Mouse (Mus musculus): ENCODE measurements around the gene Zyx. TPM values are rescaled to one million over a fixed set of nuclear protein-coding genes. Genes with fewer than 3 reads are reported as not detected.

The Zyx gene
- total and polyA plus RNA-seq, 3 experiments, result 0.86 to 11.4 (median 2.2) TPM

GRCm38 (mm10) chr6:42361041-42361895, 11.8 kb downstream of the Zyx start:
- no peaks in the 10 kb centered on the region for H3K4me1 ChIP-seq (ENCODE audit: control insufficient read depth in 1 of 2, insufficient read depth in 2 of 2)

GRCm38 (mm10) chr6:42362074-42362473, 12.6 kb downstream of the Zyx start:
- Histone ChIP-seq H3K4me2 (ENCODE audit: insufficient read depth, low read depth, poor library complexity, severe bottlenecking) (no peak overlapping the region), H3K4me3 (replicated peaks in 1 of 3; ENCODE audit: low read depth in 2 of 3, low read length in 2 of 3, poor library complexity in 1 of 3) (no peak overlapping the region), H3K79me2 (replicated peaks; ENCODE audit: control insufficient read depth, extremely low read depth, insufficient read depth, poor library complexity, severe bottlenecking) (no peaks in the 10 kb centered on the region), H3K9ac (ENCODE audit: insufficient read depth, low read depth) (no peak overlapping the region), H3K36me3 (replicated peaks in 1 of 2; ENCODE audit: control insufficient read depth in 1 of 2, insufficient read depth in 1 of 2, low read length in 1 of 2) (peaks cover 2 to 21% of the 10 kb centered on the region in 2 experiments), H3K27me3 (replicated peaks) (no peaks in the 10 kb centered on the region), H3K9me3 (replicated peaks; ENCODE audit: low read length) (no peaks in the 10 kb centered on the region), H3K27ac (ENCODE audit: insufficient read depth, low read depth) (no peak overlapping the region), H3K4me1 (ENCODE audit: control insufficient read depth in 1 of 2, insufficient read depth in 2 of 2) (no peaks in the 10 kb centered on the region)
- dilution Hi-C loops (cut with MboI; ENCODE audit: extremely low pct_ligation_motif_present, extremely low pct_unique_long_range_greater_than_20kb, low sequenced_read_pairs) (no loop called here), in situ Hi-C loops (cut with MboI; ENCODE audit: low pct_ligation_motif_present, low pct_unique_long_range_greater_than_20kb, low sequenced_read_pairs) (no loop called here)
- no peak for TF ChIP-seq SIN3A (IDR thresholded peaks at IDR 0.05; ENCODE audit: low read length)
- TF ChIP-seq EP300 (IDR thresholded peaks at IDR 0.05; ENCODE audit: low read length), result no peak
- no peak for TF ChIP-seq PAX5 (IDR thresholded peaks at IDR 0.05; ENCODE audit: low read length)
- TF ChIP-seq USF2 (conservative IDR thresholded peaks at IDR 0.05; ENCODE audit: low read depth, low read length), result no peak
- TF ChIP-seq MAFK (IDR thresholded peaks at IDR 0.05; ENCODE audit: insufficient replicate concordance, low read length), result no peak
- TF ChIP-seq KAT2A (IDR thresholded peaks at IDR 0.05; ENCODE audit: insufficient replicate concordance, low read length), result no peak
- TF ChIP-seq SMC3 (IDR thresholded peaks at IDR 0.05; ENCODE audit: low read depth, low read length), result no peak
- no peak for TF ChIP-seq MAX (IDR thresholded peaks at IDR 0.05; ENCODE audit: low read length)
- TF ChIP-seq ELF1 (IDR thresholded peaks at IDR 0.05; ENCODE audit: low read depth, low read length), result no peak
- no peak for DNase-seq (ENCODE audit: extremely low read depth)

More at GRCm38 (mm10) chr6:42361041-42361895, 11.8 kb downstream of the Zyx start:
- Histone ChIP-seq H3K27ac (ENCODE audit: insufficient read depth, low read depth) (no peak overlapping the region), H3K36me3 (replicated peaks in 1 of 2; ENCODE audit: control insufficient read depth in 1 of 2, insufficient read depth in 1 of 2, low read length in 1 of 2) (peaks cover 4 to 28% of the 10 kb centered on the region in 2 experiments), H3K4me3 (replicated peaks in 1 of 3; ENCODE audit: low read depth in 2 of 3, low read length in 2 of 3, poor library complexity in 1 of 3) (no peak overlapping the region), H3K9ac (ENCODE audit: insufficient read depth, low read depth) (no peak overlapping the region), H3K4me2 (ENCODE audit: insufficient read depth, low read depth, poor library complexity, severe bottlenecking) (no peak overlapping the region), H3K79me2 (replicated peaks; ENCODE audit: control insufficient read depth, extremely low read depth, insufficient read depth, poor library complexity, severe bottlenecking) (no peaks in the 10 kb centered on the region), H3K27me3 (replicated peaks) (no peaks in the 10 kb centered on the region), H3K9me3 (replicated peaks; ENCODE audit: low read length) (no peaks in the 10 kb centered on the region)
- no peak for DNase-seq (ENCODE audit: extremely low read depth)
- TF ChIP-seq ZMIZ1 (IDR thresholded peaks at IDR 0.05; ENCODE audit: low read depth, low read length) (no peak), CHD2 (IDR thresholded peaks at IDR 0.05; ENCODE audit: low read length) (no peak), CHD1 (IDR thresholded peaks at IDR 0.05; ENCODE audit: low read depth, low read length) (no peak), ZC3H11A (IDR thresholded peaks at IDR 0.05; ENCODE audit: low read depth, low read length) (no peak), EP300 (IDR thresholded peaks at IDR 0.05; ENCODE audit: low read length) (no peak), MAZ (IDR thresholded peaks at IDR 0.05; ENCODE audit: low read depth, low read length) (no peak), RCOR1 (conservative IDR thresholded peaks at IDR 0.05; ENCODE audit: low read depth, low read length) (no peak), GABPA (IDR thresholded peaks at IDR 0.05; ENCODE audit: insufficient replicate concordance, low read depth, low read length) (no peak), MAFK (IDR thresholded peaks at IDR 0.05; ENCODE audit: insufficient replicate concordance, low read length) (no peak), MEF2A (IDR thresholded peaks at IDR 0.05; ENCODE audit: borderline replicate concordance, low read depth, low read length) (no peak), KAT2A (IDR thresholded peaks at IDR 0.05; ENCODE audit: insufficient replicate concordance, low read length) (no peak), TCF12 (IDR thresholded peaks at IDR 0.05; ENCODE audit: low read depth, low read length) (no peak), ZKSCAN1 (IDR thresholded peaks at IDR 0.05; ENCODE audit: borderline replicate concordance, low read depth, low read length) (no peak)
- in situ Hi-C loops (cut with MboI; ENCODE audit: low pct_ligation_motif_present, low pct_unique_long_range_greater_than_20kb, low sequenced_read_pairs) (no loop called here), dilution Hi-C loops (cut with MboI; ENCODE audit: extremely low pct_ligation_motif_present, extremely low pct_unique_long_range_greater_than_20kb, low sequenced_read_pairs) (no loop called here)
